Mouse (Mus musculus): ENCODE data around the gene Polr2h. TPM values are rescaled to one million over a fixed set of nuclear protein-coding genes. Genes with fewer than 3 reads are reported as not detected.

The Polr2h gene
- polyA plus RNA-seq, 1 experiment from 2014 or later = 125 TPM

GRCm38 (mm10) chr16:20705786-20706185 lies 11.7 kb upstream of the Polr2h start:
- H3K4me1 ChIP-seq (ENCODE audit: control insufficient read depth, insufficient read depth, low read length) = peaks cover 11% of the 10 kb centered on the region
- peaks cover 3% of the 10 kb centered on the region for H3K36me3 ChIP-seq (ENCODE audit: control insufficient read depth, insufficient read depth, low read length)
- WGBS = 75% methylated on average over 3 of the region's 3 CpGs

GRCm38 (mm10) chr16:20706407-20707055 lies 10.9 kb upstream of the Polr2h start:
- Histone ChIP-seq H3K9ac (ENCODE audit: low read length) (no peak overlapping the region), H3K36me3 (ENCODE audit: control insufficient read depth, insufficient read depth, low read length) (peaks cover 5% of the 10 kb centered on the region), H3K27ac (ENCODE audit: low read depth, low read length) (no peak overlapping the region), H3K4me3 (ENCODE audit: low read depth, low read length) (no peak overlapping the region), H3K4me2 (ENCODE audit: low read depth) (no peak overlapping the region), H3K4me1 (ENCODE audit: control insufficient read depth, insufficient read depth, low read length) (peaks cover 9% of the 10 kb centered on the region), H3K27me3 (ENCODE audit: control insufficient read depth, insufficient read depth, low read length) (no peaks in the 10 kb centered on the region), H3K9me3 (ENCODE audit: control insufficient read depth, low read length) (no peaks in the 10 kb centered on the region)
- no peak for ATAC-seq (ENCODE audit: insufficient read depth, low FRiP score, low TSS enrichment)
- 88% methylated on average over 2 of the region's 2 CpGs for WGBS
- DNase-seq (ENCODE audit: low spot score) = no peak

More at GRCm38 (mm10) chr16:20705786-20706185, 11.7 kb upstream of the Polr2h start:
- ATAC-seq (ENCODE audit: insufficient read depth, low FRiP score, low TSS enrichment) = no peak
- no peak for DNase-seq (ENCODE audit: low spot score)
- no peak overlapping the region for H3K27ac ChIP-seq (ENCODE audit: low read depth, low read length)
- no peak overlapping the region for H3K4me3 ChIP-seq (ENCODE audit: low read depth, low read length)
- H3K4me2 ChIP-seq (ENCODE audit: low read depth) = no peak overlapping the region
- no peaks in the 10 kb centered on the region for H3K9me3 ChIP-seq (ENCODE audit: control insufficient read depth, low read length)
- H3K27me3 ChIP-seq (ENCODE audit: control insufficient read depth, insufficient read depth, low read length) = no peaks in the 10 kb centered on the region
- H3K9ac ChIP-seq (ENCODE audit: low read length) = no peak overlapping the region

GRCm38 (mm10) chr16:20708220-20708938 lies 9.1 kb upstream of the Polr2h start:
- Histone ChIP-seq H3K4me1 (ENCODE audit: control insufficient read depth, insufficient read depth, low read length) (no peaks in the 10 kb centered on the region), H3K36me3 (ENCODE audit: control insufficient read depth, insufficient read depth, low read length) (peaks cover 8% of the 10 kb centered on the region), H3K9ac (ENCODE audit: low read length) (no peak overlapping the region), H3K27me3 (ENCODE audit: control insufficient read depth, insufficient read depth, low read length) (no peaks in the 10 kb centered on the region), H3K4me2 (ENCODE audit: low read depth) (no peak overlapping the region), H3K9me3 (ENCODE audit: control insufficient read depth, low read length) (no peaks in the 10 kb centered on the region), H3K4me3 (ENCODE audit: low read depth, low read length) (no peak overlapping the region), H3K27ac (ENCODE audit: low read depth, low read length) (no peak overlapping the region)
- ATAC-seq (ENCODE audit: insufficient read depth, low FRiP score, low TSS enrichment) = 0 out of 2 replicates have a peak, but pooled peaks have one; percentile 8
- no peak for DNase-seq (ENCODE audit: low spot score)
- 91% methylated on average over 21 of the region's 21 CpGs for WGBS

GRCm38 (mm10) chr16:20708939-20709734 lies 8.3 kb upstream of the Polr2h start:
- WGBS = 78% methylated on average over 19 of the region's 19 CpGs
- no peak overlapping the region for H3K4me3 ChIP-seq (ENCODE audit: low read depth, low read length)
- no peak overlapping the region for H3K27ac ChIP-seq (ENCODE audit: low read depth, low read length)
- peaks cover 8% of the 10 kb centered on the region for H3K36me3 ChIP-seq (ENCODE audit: control insufficient read depth, insufficient read depth, low read length)
- no peaks in the 10 kb centered on the region for H3K9me3 ChIP-seq (ENCODE audit: control insufficient read depth, low read length)
- no peak overlapping the region for H3K9ac ChIP-seq (ENCODE audit: low read length)
- no peak overlapping the region for H3K4me2 ChIP-seq (ENCODE audit: low read depth)
- DNase-seq (ENCODE audit: low spot score) (peak; percentile 83), ATAC-seq (ENCODE audit: insufficient read depth, low FRiP score, low TSS enrichment) (peak; percentile 71)
- H3K27me3 ChIP-seq (ENCODE audit: control insufficient read depth, insufficient read depth, low read length) = no peaks in the 10 kb centered on the region
- H3K4me1 ChIP-seq (ENCODE audit: control insufficient read depth, insufficient read depth, low read length) = 0 out of 2 replicates have a peak, but pooled peaks cover 4% of the 10 kb centered on the region

- Histone ChIP-seq H3K4me1 (ENCODE audit: control insufficient read depth, insufficient read depth, low read length) (peaks cover 14% of the 10 kb centered on the region), H3K9ac (ENCODE audit: low read length) (no peak overlapping the region), H3K27me3 (ENCODE audit: control insufficient read depth, insufficient read depth, low read length) (no peaks in the 10 kb centered on the region), H3K4me2 (ENCODE audit: low read depth) (no peak overlapping the region), H3K9me3 (ENCODE audit: control insufficient read depth, low read length) (no peaks in the 10 kb centered on the region), H3K27ac (ENCODE audit: low read depth, low read length) (no peak overlapping the region), H3K4me3 (ENCODE audit: low read depth, low read length) (no peak overlapping the region), H3K36me3 (ENCODE audit: control insufficient read depth, insufficient read depth, low read length) (peaks cover 8% of the 10 kb centered on the region)
- ATAC-seq (ENCODE audit: insufficient read depth, low FRiP score, low TSS enrichment) = no peak
- 92% methylated on average over 11 of the region's 11 CpGs for WGBS
- no peak for DNase-seq (ENCODE audit: low spot score)
Observed at GRCm38 (mm10) chr16:20710370-20710769, 7.1 kb upstream of the Polr2h start.

GRCm38 (mm10) chr16:20710810-20711209 lies 6.7 kb upstream of the Polr2h start:
- no peak overlapping the region for H3K9ac ChIP-seq (ENCODE audit: low read length)
- H3K4me1 ChIP-seq (ENCODE audit: control insufficient read depth, insufficient read depth, low read length) = peaks cover 14% of the 10 kb centered on the region
- 90% methylated on average over 4 of the region's 4 CpGs for WGBS
- no peak overlapping the region for H3K4me3 ChIP-seq (ENCODE audit: low read depth, low read length)
- no peak overlapping the region for H3K4me2 ChIP-seq (ENCODE audit: low read depth)
- no peaks in the 10 kb centered on the region for H3K9me3 ChIP-seq (ENCODE audit: control insufficient read depth, low read length)
- no peak for DNase-seq (ENCODE audit: low spot score)
- no peaks in the 10 kb centered on the region for H3K27me3 ChIP-seq (ENCODE audit: control insufficient read depth, insufficient read depth, low read length)
- ATAC-seq (ENCODE audit: insufficient read depth, low FRiP score, low TSS enrichment) = no peak
- peaks cover 7% of the 10 kb centered on the region for H3K36me3 ChIP-seq (ENCODE audit: control insufficient read depth, insufficient read depth, low read length)
- no peak overlapping the region for H3K27ac ChIP-seq (ENCODE audit: low read depth, low read length)

GRCm38 (mm10) chr16:20712190-20712589 lies 5.3 kb upstream of the Polr2h start:
- Histone ChIP-seq H3K9me3 (ENCODE audit: control insufficient read depth, low read length) (no peaks in the 10 kb centered on the region), H3K4me1 (ENCODE audit: control insufficient read depth, insufficient read depth, low read length) (peaks cover 23% of the 10 kb centered on the region), H3K27ac (ENCODE audit: low read depth, low read length) (no peak overlapping the region), H3K4me2 (ENCODE audit: low read depth) (no peak overlapping the region), H3K4me3 (ENCODE audit: low read depth, low read length) (no peak overlapping the region), H3K9ac (ENCODE audit: low read length) (no peak overlapping the region), H3K27me3 (ENCODE audit: control insufficient read depth, insufficient read depth, low read length) (no peaks in the 10 kb centered on the region), H3K36me3 (ENCODE audit: control insufficient read depth, insufficient read depth, low read length) (peaks cover 6% of the 10 kb centered on the region)
- ATAC-seq (ENCODE audit: insufficient read depth, low FRiP score, low TSS enrichment) (no peak), DNase-seq (ENCODE audit: low spot score) (no peak)
- 79% methylated on average over 9 of the region's 9 CpGs for WGBS

GRCm38 (mm10) chr16:20712889-20713288 lies 4.6 kb upstream of the Polr2h start:
- no peak overlapping the region for H3K9ac ChIP-seq (ENCODE audit: low read length)
- 91% methylated on average over 7 of the region's 7 CpGs for WGBS
- H3K4me3 ChIP-seq (ENCODE audit: low read depth, low read length) = no peak overlapping the region
- DNase-seq (ENCODE audit: low spot score) (no peak), ATAC-seq (ENCODE audit: insufficient read depth, low FRiP score, low TSS enrichment) (no peak)
- H3K9me3 ChIP-seq (ENCODE audit: control insufficient read depth, low read length) = no peaks in the 10 kb centered on the region
- H3K27me3 ChIP-seq (ENCODE audit: control insufficient read depth, insufficient read depth, low read length) = no peaks in the 10 kb centered on the region
- peaks cover 25% of the 10 kb centered on the region for H3K4me1 ChIP-seq (ENCODE audit: control insufficient read depth, insufficient read depth, low read length)
- H3K36me3 ChIP-seq (ENCODE audit: control insufficient read depth, insufficient read depth, low read length) = peaks cover 6% of the 10 kb centered on the region
- no peak overlapping the region for H3K4me2 ChIP-seq (ENCODE audit: low read depth)
- no peak overlapping the region for H3K27ac ChIP-seq (ENCODE audit: low read depth, low read length)
